Mouse (Mus musculus) stomach, postnatal 0 days (tissue): ENCODE measurements around the gene Dguok. TPM values are rescaled to one million over a fixed set of nuclear protein-coding genes. Genes with fewer than 3 reads are reported as not detected.

ENCODE experiments used
- ATAC-seq: fragments of 200-750 bp; cut with Nextera tagmentation; 2 replicates; pipeline ENCODE4 v1.8.0; 2017; ENCODE audit not compliant: low FRiP score, low TSS enrichment
- DNase-seq: peaks from one replicate; pipeline ENCODE4 v3.0.0-alpha.2; 2016; ENCODE audit warnings: low spot score
- H3K27ac ChIP-seq: fragments of 300-500 bp; sonication (generic); replicated peaks from 2 replicates; pipeline ENCODE4 v1.5.1; 2014; ENCODE audit warnings: mild to moderate bottlenecking, control low read depth
- H3K27me3 ChIP-seq: fragments of 300-500 bp; sonication (generic); 2 replicates; pipeline ENCODE4 v1.6.1; 2014; ENCODE audit warnings: low read length; ENCODE audit not compliant: control insufficient read depth, insufficient read depth
- H3K36me3 ChIP-seq: fragments of 300-500 bp; sonication (generic); 2 replicates; pipeline ENCODE4 v1.6.1; 2014; ENCODE audit warnings: low read length, mixed read lengths; ENCODE audit not compliant: control insufficient read depth, insufficient read depth
- H3K4me1 ChIP-seq: fragments of 300-500 bp; sonication (generic); replicated peaks from 2 replicates; pipeline ENCODE4 v1.6.1; 2014; ENCODE audit warnings: antibody characterized with exemption; ENCODE audit not compliant: control insufficient read depth, insufficient read depth
- H3K4me2 ChIP-seq: fragments of 300-500 bp; sonication (generic); replicated peaks from 2 replicates; pipeline ENCODE4 v1.6.1; 2014; ENCODE audit warnings: low read depth, mild to moderate bottlenecking, control low read depth, moderate library complexity
- H3K4me3 ChIP-seq: fragments of 300-500 bp; sonication (generic); 2 replicates; pipeline ENCODE4 v1.5.1; 2014; ENCODE audit warnings: low read depth, low read length, control low read depth
- H3K9ac ChIP-seq: fragments of 300-500 bp; sonication (generic); 2 replicates; pipeline ENCODE4 v1.6.1; 2014; ENCODE audit warnings: mild to moderate bottlenecking, low read length, control low read depth, mixed read lengths
- H3K9me3 ChIP-seq: fragments of 300-500 bp; sonication (generic); 2 replicates; pipeline ENCODE4 v1.6.1; 2016; ENCODE audit warnings: low read length; ENCODE audit not compliant: control insufficient read depth
- CTCF ChIP-seq: IDR thresholded peaks from 2 replicates; pipeline ENCODE4 v1.5.1; 2016; ENCODE audit warnings: antibody characterized with exemption, low read depth, mild to moderate bottlenecking, moderate library complexity
- EP300 ChIP-seq: optimal IDR thresholded peaks from 2 replicates; pipeline ENCODE3; 2016; ENCODE audit warnings: antibody characterized with exemption
- WGBS: fragments of 180-500 bp; shearing (Covaris S2); extraction: QIAGEN DNeasy Blood & Tissue Kit; methylation state at CpG from one replicate; pipeline ENCODE4 v1.1.7; 2014; 5-methylcytosine and 5-hydroxymethylcytosine counted together
- polyA plus RNA-seq: library from polyadenylated mRNA; unstranded; fragments of >200 nt; fragmentation: Nextera tagmentation; extraction: Ambion mirVana; gene quantifications from 2 replicates; pipeline ENCODE4 v1.2.1, GENCODE M21; 2015

Gene Dguok
- polyA plus RNA-seq, 1 experiment from 2014 or later = 44.2 TPM

DNA sequence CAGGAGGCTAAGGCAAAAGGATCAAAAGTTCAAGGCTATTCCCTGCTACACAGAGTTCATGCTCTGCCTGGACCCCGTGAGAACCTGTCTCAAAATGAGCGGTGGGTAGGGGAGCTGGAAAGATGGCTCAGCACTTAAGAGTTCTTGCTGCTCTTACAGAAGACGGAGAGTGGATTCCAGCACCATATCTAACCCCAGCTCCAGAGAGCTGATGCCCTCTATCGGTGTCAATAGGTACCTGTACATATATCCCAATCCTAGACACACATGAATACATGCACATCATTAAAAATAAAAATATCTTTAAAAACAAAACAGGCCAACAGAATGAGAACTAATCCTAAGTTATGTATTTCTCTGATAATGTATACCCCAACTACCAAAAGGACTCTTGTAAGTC, 28.6 kb downstream of the Dguok start:
- Histone ChIP-seq H3K4me2 (no peak overlapping the region), H3K27ac (no peak overlapping the region), H3K27me3 (no peaks in the 10 kb centered on the region), H3K9ac (no peak overlapping the region), H3K9me3 (no peaks in the 10 kb centered on the region), H3K4me3 (no peak overlapping the region), H3K36me3 (peaks cover 10% of the 10 kb centered on the region), H3K4me1 (no peaks in the 10 kb centered on the region)
- 68% methylated on average over 4 of the region's 4 CpGs for WGBS
- no peak for DNase-seq
- TF ChIP-seq EP300 (no peak), CTCF (peak; percentile 58)
- no peak for ATAC-seq

DNA sequence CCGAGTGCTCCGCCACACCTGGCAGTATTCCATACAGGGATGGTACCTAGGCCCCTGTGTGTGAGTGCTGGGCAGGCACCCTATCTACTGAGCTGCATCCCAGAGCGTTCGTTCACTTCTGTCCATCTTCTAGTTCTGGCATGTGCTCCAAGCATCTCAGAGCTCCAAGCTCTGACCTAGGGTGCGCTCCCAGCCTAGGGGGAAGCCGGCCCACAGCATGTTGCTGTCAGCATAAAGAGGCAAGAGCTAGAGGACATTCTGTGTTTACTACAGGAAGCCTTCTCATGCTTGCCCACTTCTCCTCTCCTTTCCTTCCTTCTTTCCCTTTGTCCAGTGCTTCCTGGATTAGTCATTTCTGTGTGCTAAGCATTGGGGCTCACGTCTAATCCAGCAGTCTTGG, 31.3 kb downstream of the Dguok start:
- ATAC-seq = no peak

DNA sequence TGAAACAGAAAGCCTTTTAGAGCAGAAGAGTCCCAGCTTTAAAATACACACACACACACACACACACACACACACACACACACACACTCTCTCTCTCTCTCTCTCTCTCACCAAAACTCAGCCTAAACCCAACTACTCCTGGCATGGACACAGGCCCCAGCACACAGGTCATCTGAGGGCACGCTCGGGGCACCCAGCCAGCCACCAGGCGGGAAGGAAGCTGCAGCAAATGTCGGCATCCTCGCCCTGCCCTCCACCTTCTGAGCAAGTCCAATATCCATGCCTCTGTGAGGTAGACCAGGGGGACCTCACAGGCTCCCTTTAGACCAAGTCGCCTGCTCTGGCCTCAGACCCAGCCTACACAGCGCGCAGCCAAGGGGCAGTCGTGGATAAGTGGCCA, 33.5 kb downstream of the Dguok start:
- ATAC-seq (no peak), DNase-seq (no peak)
- H3K27me3 ChIP-seq = no peaks in the 10 kb centered on the region
- no peaks in the 10 kb centered on the region for H3K4me1 ChIP-seq
- TF ChIP-seq CTCF (no peak), EP300 (no peak)
- H3K4me3 ChIP-seq = no peak overlapping the region
- H3K27ac ChIP-seq = no peak overlapping the region
- no peak overlapping the region for H3K9ac ChIP-seq
- no peaks in the 10 kb centered on the region for H3K9me3 ChIP-seq
- WGBS = 75% methylated on average over 9 of the region's 9 CpGs
- H3K4me2 ChIP-seq = no peak overlapping the region
- no peaks in the 10 kb centered on the region; the same call in 1 of the 2 replicates for H3K36me3 ChIP-seq

More for the DNA sequence above, 31.3 kb downstream of the Dguok start:
- no peak overlapping the region for H3K4me3 ChIP-seq
- no peaks in the 10 kb centered on the region for H3K9me3 ChIP-seq
- 67% methylated on average over 7 of the region's 7 CpGs for WGBS
- H3K27me3 ChIP-seq = no peaks in the 10 kb centered on the region
- H3K27ac ChIP-seq = no peak overlapping the region
- no peak overlapping the region for H3K9ac ChIP-seq
- no peak for TF ChIP-seq CTCF
- no peak for TF ChIP-seq EP300
- DNase-seq = no peak
- H3K36me3 ChIP-seq = peaks cover 8% of the 10 kb centered on the region; the same call in 1 of the 2 replicates
- no peaks in the 10 kb centered on the region for H3K4me1 ChIP-seq
- H3K4me2 ChIP-seq = no peak overlapping the region

DNA sequence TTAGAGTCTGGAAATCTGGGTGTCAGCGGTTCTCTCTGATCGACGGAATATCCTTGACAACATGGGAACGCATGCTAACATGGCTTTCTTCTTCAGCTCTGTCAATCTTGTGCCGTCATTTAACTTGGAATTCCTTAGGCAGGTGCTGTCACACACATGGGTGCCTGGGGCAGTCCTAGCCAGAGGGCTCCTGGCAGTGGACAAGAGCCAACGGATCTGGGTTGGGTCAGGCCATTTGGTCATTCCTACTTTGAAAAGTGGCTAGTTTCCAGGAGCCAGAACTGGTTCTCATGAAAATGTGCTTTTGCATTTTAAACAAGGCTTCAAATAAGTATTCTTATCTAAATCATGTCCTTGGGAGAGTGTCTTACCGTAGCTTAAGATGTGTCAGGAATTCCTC, 35.0 kb downstream of the Dguok start:
- no peak overlapping the region for H3K4me3 ChIP-seq
- no peaks in the 10 kb centered on the region for H3K4me1 ChIP-seq
- no peak for TF ChIP-seq CTCF
- no peak for TF ChIP-seq EP300
- no peak overlapping the region for H3K27ac ChIP-seq
- DNase-seq = no peak
- H3K9me3 ChIP-seq = no peaks in the 10 kb centered on the region
- no peak for ATAC-seq
- H3K27me3 ChIP-seq = no peaks in the 10 kb centered on the region
- no peak overlapping the region for H3K4me2 ChIP-seq
- no peak overlapping the region for H3K9ac ChIP-seq
- no peaks in the 10 kb centered on the region; the same call in 1 of the 2 replicates for H3K36me3 ChIP-seq
- 85% methylated on average over 7 of the region's 7 CpGs for WGBS

DNA sequence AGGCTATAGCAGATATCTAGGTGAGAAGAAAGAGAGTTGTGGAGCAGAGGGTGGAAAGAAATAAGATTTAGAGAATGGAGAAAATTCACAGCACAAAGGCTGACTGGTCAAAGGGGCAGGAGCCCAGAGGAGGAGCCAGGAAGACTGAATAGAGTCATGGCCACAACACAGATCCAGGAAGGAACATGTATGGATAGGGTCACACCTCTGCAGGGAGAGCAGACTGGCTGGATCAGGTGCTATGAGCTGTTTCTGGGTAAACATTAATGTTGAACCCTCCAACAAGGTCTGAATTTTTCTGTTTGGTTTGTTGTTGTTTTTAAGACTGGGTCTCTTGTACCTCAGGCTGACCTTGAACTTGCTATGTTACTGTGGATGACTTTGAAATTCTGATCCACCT, 42.8 kb downstream of the Dguok start:
- Histone ChIP-seq H3K4me3 (no peak overlapping the region), H3K36me3 (no peaks in the 10 kb centered on the region), H3K4me1 (0 out of 2 replicates have a peak, but pooled peaks cover 3% of the 10 kb centered on the region), H3K4me2 (no peak overlapping the region), H3K9ac (no peak overlapping the region), H3K27ac (no peak overlapping the region), H3K27me3 (no peaks in the 10 kb centered on the region), H3K9me3 (no peaks in the 10 kb centered on the region)
- TF ChIP-seq EP300 (no peak), CTCF (no peak)
- no peak for DNase-seq
- peak; percentile 87 for ATAC-seq

DNA sequence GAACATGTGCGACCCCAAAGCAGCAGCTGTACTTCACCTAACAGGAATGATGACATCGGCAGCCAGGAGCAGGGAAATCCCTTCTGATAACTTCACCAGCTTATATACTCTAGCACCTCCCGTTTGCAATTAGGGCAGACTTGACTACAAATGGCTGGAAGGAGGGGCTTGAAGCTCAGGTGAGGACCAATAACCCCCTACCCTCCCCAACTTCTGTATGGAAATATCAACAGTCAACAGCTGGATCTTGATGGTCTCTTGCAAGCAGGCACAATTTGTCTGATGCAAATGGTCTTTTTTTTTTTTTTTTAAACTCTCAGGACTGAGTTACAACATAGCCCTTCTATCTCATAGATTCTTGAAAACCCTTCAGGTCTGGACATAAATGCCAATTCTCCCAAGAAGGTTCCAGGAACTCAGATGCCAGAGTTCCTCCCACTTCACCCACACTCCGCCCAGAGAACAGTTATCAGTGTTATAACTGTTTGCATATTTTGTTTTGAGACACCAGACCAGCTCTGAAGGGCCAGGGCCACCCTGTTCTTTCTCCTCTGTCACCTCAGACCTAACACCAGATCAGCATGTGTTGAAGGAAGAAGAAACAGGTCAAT, 47.6 kb downstream of the Dguok start, which contains the start of gene Tet3:
Tet3 (minus strand) TSS at position 51 of the 611 bp plus-strand sequence.
- TF ChIP-seq EP300 = no peak
- TF ChIP-seq CTCF = no peak
- peaks cover 9% of the 10 kb centered on the region; the same call in 1 of the 2 replicates for H3K4me1 ChIP-seq
- DNase-seq (peak; percentile 11), ATAC-seq (no peak)
- no peaks in the 10 kb centered on the region for H3K27me3 ChIP-seq
- 50% methylated on average over 4 of the region's 4 CpGs for WGBS
- H3K36me3 ChIP-seq = no peaks in the 10 kb centered on the region
- H3K27ac ChIP-seq = peak within 1 kb of the TSS; percentile 97
- no peak within 1 kb of the TSS for H3K9ac ChIP-seq
- H3K9me3 ChIP-seq = no peaks in the 10 kb centered on the region
- no peak within 1 kb of the TSS for H3K4me3 ChIP-seq
- H3K4me2 ChIP-seq = no peak within 1 kb of the TSS; the same call in 1 of the 2 replicates
